Mouse (Mus musculus) CH12.LX (cell line): ENCODE measurements around the gene Tgm1. TPM values are rescaled to one million over a fixed set of nuclear protein-coding genes. Genes with fewer than 3 reads are reported as not detected.

Experiments
- DNase-seq: peaks from one replicate; pipeline ENCODE4 v3.0.0-alpha.2; 2013; ENCODE audit errors: extremely low read depth
- H3K27ac ChIP-seq: 2 replicates; pipeline ENCODE4 v1.5.1; 2012; ENCODE audit warnings: low read depth, mild to moderate bottlenecking, control low read depth, moderate library complexity; ENCODE audit not compliant: insufficient read depth
- H3K27me3 ChIP-seq: replicated peaks from 2 replicates; pipeline ENCODE3; 2012; ENCODE audit warnings: inconsistent platforms
- H3K36me3 ChIP-seq, 2 experiments: replicated peaks in 1 of 2; 2 replicates each; pipeline versions ENCODE3 to v1.6.1; 2012; ENCODE audit warnings: inconsistent platforms in 1 of 2, low read length in 1 of 2, mild to moderate bottlenecking in 1 of 2, mixed read lengths in 1 of 2, moderate library complexity in 1 of 2; ENCODE audit not compliant: control insufficient read depth in 1 of 2, insufficient read depth in 1 of 2
- H3K4me1 ChIP-seq, 2 experiments: 2 replicates each; pipeline ENCODE4 v1.6.1; 2012; ENCODE audit warnings: inconsistent platforms in 1 of 2, moderate library complexity in 1 of 2; ENCODE audit not compliant: insufficient read depth in 2 of 2, control insufficient read depth in 1 of 2
- H3K4me2 ChIP-seq: 2 replicates; pipeline ENCODE4 v1.6.1; 2012; ENCODE audit warnings: low read depth, mild to moderate bottlenecking, control low read depth; ENCODE audit not compliant: poor library complexity, insufficient read depth, severe bottlenecking
- H3K4me3 ChIP-seq, 3 experiments: fragments of 150-350 bp in 1 of 3; sonication (generic) in 1 of 3; replicated peaks in 1 of 3; 2 replicates each; pipeline versions ENCODE3 to v1.5.1; 2011 to 2012; ENCODE audit warnings: low read depth in 2 of 3, low read length in 2 of 3, mild to moderate bottlenecking in 2 of 3, moderate library complexity in 2 of 3, control low read depth in 1 of 3, improper control_type of control experiment in 1 of 3, inconsistent platforms in 1 of 3, mixed read lengths in 1 of 3; ENCODE audit not compliant: poor library complexity in 1 of 3
- H3K79me2 ChIP-seq: replicated peaks from 2 replicates; pipeline ENCODE4 v1.6.1; 2012; ENCODE audit warnings: mild to moderate bottlenecking, moderate library complexity; ENCODE audit not compliant: control insufficient read depth, poor library complexity, insufficient read depth, severe bottlenecking; ENCODE audit errors: extremely low read depth
- H3K9ac ChIP-seq: 2 replicates; pipeline ENCODE4 v1.6.1; 2012; ENCODE audit warnings: low read depth, mild to moderate bottlenecking, control low read depth, moderate library complexity; ENCODE audit not compliant: insufficient read depth
- H3K9me3 ChIP-seq: replicated peaks from 2 replicates; pipeline ENCODE3; 2012; ENCODE audit warnings: low read length, inconsistent platforms, mixed read lengths
- BHLHE40 ChIP-seq: IDR thresholded peaks from 2 replicates; pipeline ENCODE4 v1.6.1; 2011; ENCODE audit warnings: mild to moderate bottlenecking, low read depth, low read length, improper control_type of control experiment
- CHD1 ChIP-seq: IDR thresholded peaks from 2 replicates; pipeline ENCODE4 v1.6.1; 2012; ENCODE audit warnings: low read depth, low read length, improper control_type of control experiment, inconsistent platforms
- CHD2 ChIP-seq: IDR thresholded peaks from 2 replicates; pipeline ENCODE4 v1.6.1; 2011; ENCODE audit warnings: low read length, improper control_type of control experiment
- CTCF ChIP-seq, 2 experiments: IDR thresholded peaks in 1 of 2; conservative IDR thresholded peaks in 1 of 2; 2 replicates each; pipeline ENCODE4 v1.5.1; 2011 to 2012; ENCODE audit warnings: low read depth in 2 of 2, low read length in 2 of 2, improper control_type of control experiment in 1 of 2, inconsistent platforms in 1 of 2, mild to moderate bottlenecking in 1 of 2, moderate library complexity in 1 of 2
- EP300 ChIP-seq: IDR thresholded peaks from 2 replicates; pipeline ENCODE4 v1.6.1; 2011; ENCODE audit warnings: low read length, improper control_type of control experiment
- GABPA ChIP-seq: IDR thresholded peaks from 2 replicates; pipeline ENCODE4 v1.6.1; 2012; ENCODE audit warnings: low read depth, low read length, improper control_type of control experiment, inconsistent platforms; ENCODE audit not compliant: insufficient replicate concordance
- HCFC1 ChIP-seq: IDR thresholded peaks from 2 replicates; pipeline ENCODE4 v1.6.1; 2012; ENCODE audit warnings: low read depth, mild to moderate bottlenecking, inconsistent platforms, low read length, improper control_type of control experiment
- KAT2A ChIP-seq: IDR thresholded peaks from 2 replicates; pipeline ENCODE4 v1.6.1; 2012; ENCODE audit warnings: low read length, improper control_type of control experiment, inconsistent platforms; ENCODE audit not compliant: insufficient replicate concordance
- MAZ ChIP-seq: IDR thresholded peaks from 2 replicates; pipeline ENCODE4 v1.6.1; 2012; ENCODE audit warnings: low read depth, mild to moderate bottlenecking, inconsistent platforms, low read length, improper control_type of control experiment, moderate library complexity
- MEF2A ChIP-seq: IDR thresholded peaks from 2 replicates; pipeline ENCODE4 v1.6.1; 2014; ENCODE audit warnings: low read depth, mild to moderate bottlenecking, inconsistent platforms, low read length, improper control_type of control experiment, borderline replicate concordance
- MXI1 ChIP-seq: IDR thresholded peaks from 2 replicates; pipeline ENCODE4 v1.6.1; 2011; ENCODE audit warnings: mild to moderate bottlenecking, low read depth, low read length, improper control_type of control experiment
- NELFE ChIP-seq: IDR thresholded peaks from 2 replicates; pipeline ENCODE4 v1.6.1; 2011; ENCODE audit warnings: low read depth, low read length, improper control_type of control experiment
- PAX5 ChIP-seq: IDR thresholded peaks from 2 replicates; pipeline ENCODE4 v1.6.1; 2012; ENCODE audit warnings: low read length, inconsistent platforms, mixed read lengths
- POLR2AphosphoS2 ChIP-seq: IDR thresholded peaks from 2 replicates; pipeline ENCODE4 v1.6.1; 2011; ENCODE audit warnings: low read depth, low read length, improper control_type of control experiment
- RAD21 ChIP-seq: IDR thresholded peaks from 2 replicates; pipeline ENCODE4 v1.6.1; 2011; ENCODE audit warnings: low read depth, mild to moderate bottlenecking, low read length, improper control_type of control experiment, moderate library complexity
- RCOR1 ChIP-seq: conservative IDR thresholded peaks from 2 replicates; pipeline ENCODE4 v1.6.1; 2012; ENCODE audit warnings: low read depth, mild to moderate bottlenecking, inconsistent platforms, low read length, improper control_type of control experiment
- SMC3 ChIP-seq: IDR thresholded peaks from 2 replicates; pipeline ENCODE4 v1.6.1; 2011; ENCODE audit warnings: low read depth, low read length, improper control_type of control experiment
- TCF12 ChIP-seq: IDR thresholded peaks from 2 replicates; pipeline ENCODE4 v1.6.1; 2014; ENCODE audit warnings: low read depth, mild to moderate bottlenecking, inconsistent platforms, low read length, improper control_type of control experiment
- USF1 ChIP-seq: IDR thresholded peaks from 2 replicates; pipeline ENCODE4 v1.6.1; 2014; ENCODE audit warnings: low read depth, mild to moderate bottlenecking, inconsistent platforms, low read length, improper control_type of control experiment
- USF2 ChIP-seq: conservative IDR thresholded peaks from 2 replicates; pipeline ENCODE4 v1.6.1; 2011; ENCODE audit warnings: low read depth, low read length, improper control_type of control experiment
- ZKSCAN1 ChIP-seq: IDR thresholded peaks from 2 replicates; pipeline ENCODE4 v1.6.1; 2012; ENCODE audit warnings: low read depth, inconsistent platforms, low read length, improper control_type of control experiment, borderline replicate concordance
- ZMIZ1 ChIP-seq: IDR thresholded peaks from 2 replicates; pipeline ENCODE4 v1.6.1; 2012; ENCODE audit warnings: low read depth, mild to moderate bottlenecking, inconsistent platforms, low read length, improper control_type of control experiment
- ZNF384 ChIP-seq: IDR thresholded peaks from 2 replicates; pipeline ENCODE4 v1.6.1; 2012; ENCODE audit warnings: low read depth, low read length, improper control_type of control experiment, inconsistent platforms
- dilution Hi-C: fragments of 300-500 bp; cut with MboI; formaldehyde crosslinking; loops from 2 replicates; pipeline ENCODE4 v1.14.3; 2020; ENCODE audit warnings: low sequenced_read_pairs; ENCODE audit not compliant: extremely low pct_unique_long_range_greater_than_20kb, extremely low pct_ligation_motif_present
- in situ Hi-C: fragments of 300-500 bp; cut with MboI; formaldehyde crosslinking; loops from 3 replicates; pipeline ENCODE4 v1.14.3; 2019; ENCODE audit warnings: low sequenced_read_pairs, low pct_ligation_motif_present, low pct_unique_long_range_greater_than_20kb, mixed read lengths
- polyA plus RNA-seq: library from polyadenylated mRNA; unstranded; fragments of >175 nt; gene quantifications from 2 replicates; pipeline ENCODE4 v1.2.1, GENCODE M21; 2012; ENCODE audit warnings: low read depth; ENCODE audit not compliant: insufficient read length
- total RNA-seq, 2 experiments: library from RNA; depleted of rRNA; stranded (reverse); fragments of 300-350 nt in 1 of 2; fragments of >200 nt in 1 of 2; gene quantifications; 2 replicates each; pipeline ENCODE4 v1.2.3; 2012 to 2014

Tgm1 gene
- total RNA-seq (2012; rRNA removed) (not detected in 2 replicates), total RNA-seq (2014; rRNA removed) (0.07 TPM in 1 of 2 replicates, not detected in the other), polyA plus RNA-seq (0.14 and 0.16 TPM in 2 replicates)

- no peak within 1 kb of the TSS for H3K4me3 ChIP-seq
- H3K27me3 ChIP-seq: peaks cover 2% of the 10 kb centered on the region
- no peaks in the 10 kb centered on the region for H3K9me3 ChIP-seq
- H3K36me3 ChIP-seq: peaks cover 22 to 28% of the 10 kb centered on the region in 2 experiments
- H3K9ac ChIP-seq: no peak within 1 kb of the TSS
- no peak within 1 kb of the TSS for H3K27ac ChIP-seq
- DNase-seq: no peak
- dilution Hi-C loops (no loop called here), in situ Hi-C loops (no loop called here)
- H3K4me1 ChIP-seq: no peaks in the 10 kb centered on the region
- TF ChIP-seq EP300: no peak
- TF ChIP-seq MAZ: no peak
- no peak for TF ChIP-seq RAD21
- no peak for TF ChIP-seq MXI1
- no peak for TF ChIP-seq USF1
- no peak for TF ChIP-seq GABPA
- TF ChIP-seq SMC3: no peak
- H3K79me2 ChIP-seq: no peaks in the 10 kb centered on the region
- no peak within 1 kb of the TSS for H3K4me2 ChIP-seq
Measured at GRCm38 (mm10) chr14:55713729-55714122, at the start of gene Tgm1. Gene Tgm1, minus strand, starts transcription at chr14:55713926.

GRCm38 (mm10) chr14:55763166-55763565, 49.4 kb upstream of the Tgm1 start:
- dilution Hi-C loops: no loop called here
- H3K27me3 ChIP-seq: no peaks in the 10 kb centered on the region
- TF ChIP-seq HCFC1 (no peak), ZMIZ1 (no peak), NELFE (no peak), ZNF384 (no peak), ZKSCAN1 (no peak), PAX5 (no peak), BHLHE40 (no peak), RCOR1 (no peak), USF1 (no peak), USF2 (no peak), GABPA (no peak), MAZ (no peak), CTCF (conservative IDR thresholded peaks at IDR 0.05 in 1 of 2, IDR thresholded peaks at IDR 0.05 in 1 of 2; ENCODE audit: low read depth in 2 of 2, low read length in 2 of 2) (no peak), POLR2AphosphoS2 (no peak), TCF12 (no peak), CHD2 (no peak), CHD1 (no peak), MEF2A (no peak), KAT2A (no peak)
- TF ChIP-seq, all 38 proteins: peak for 0
- H3K27ac ChIP-seq: no peak overlapping the region
- no peak for DNase-seq
- in situ Hi-C loops: no loop called here
- H3K4me1 ChIP-seq: peaks cover 8 to 29% of the 10 kb centered on the region in 2 experiments; a peak in 3 of 4 replicates
- H3K9me3 ChIP-seq: no peaks in the 10 kb centered on the region
- no peaks in the 10 kb centered on the region for H3K79me2 ChIP-seq
- peaks cover 0 to 7% of the 10 kb centered on the region in 2 experiments for H3K36me3 ChIP-seq
- H3K9ac ChIP-seq: no peak overlapping the region
- no peak overlapping the region for H3K4me2 ChIP-seq
- no peak overlapping the region for H3K4me3 ChIP-seq
